Mouse (Mus musculus) adrenal gland, postnatal 14 days (tissue): ENCODE results near the gene Usp28. TPM values are rescaled to one million over a fixed set of nuclear protein-coding genes. Genes with fewer than 3 reads are reported as not detected.

Experiments
- DNase-seq: peaks from one replicate; pipeline ENCODE4 v3.0.0; 2021; ENCODE audit warnings: mixed read lengths
- total RNA-seq: library from RNA; stranded (reverse); gene quantifications from 2 replicates; pipeline ENCODE4 v1.2.3, GENCODE M21; 2021

Usp28 gene
- total RNA-seq, 1 experiment from 2014 or later, result 11.9 TPM

DNA sequence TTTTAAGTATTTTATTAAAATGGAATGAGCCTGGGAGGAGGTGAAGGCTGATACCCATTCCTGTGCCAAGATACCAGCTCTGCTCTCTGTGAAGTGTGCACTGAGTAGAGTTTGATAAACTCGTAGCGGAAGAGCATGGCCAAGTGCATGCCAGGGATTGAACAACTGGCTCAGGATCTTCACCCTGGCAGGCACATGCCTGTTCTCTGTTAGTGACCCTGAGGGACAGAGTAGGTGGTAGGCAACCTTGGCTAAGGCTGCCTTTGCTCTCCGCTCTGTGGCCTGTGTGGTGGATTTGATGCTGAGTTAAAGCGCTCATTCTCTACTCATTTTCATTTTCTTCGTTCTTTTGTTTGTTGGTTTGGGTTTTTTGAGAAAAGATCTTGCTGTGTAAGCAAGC, 36.1 kb downstream of the Usp28 start:
- DNase-seq, result no peak

DNA sequence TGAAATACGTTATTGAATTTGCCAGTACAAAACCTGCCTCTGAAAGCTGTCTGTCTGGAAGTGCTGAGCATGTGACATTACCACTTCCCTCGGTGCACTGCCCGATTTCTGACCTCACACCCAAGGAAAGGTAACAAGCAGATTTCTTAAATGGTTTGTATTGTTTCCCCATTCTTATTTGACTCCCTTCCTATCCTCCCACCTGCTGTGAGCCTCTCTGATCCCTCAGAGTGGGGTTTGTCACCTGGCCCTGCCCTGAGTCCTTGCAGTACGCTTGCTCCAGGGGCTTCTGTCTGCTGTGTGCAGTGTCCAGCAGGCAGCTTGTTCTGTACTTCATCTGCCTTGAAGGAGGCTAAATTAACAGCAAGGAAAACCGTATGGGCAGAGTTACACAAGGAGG, 38.8 kb downstream of the Usp28 start:
- DNase-seq, result no peak

DNA sequence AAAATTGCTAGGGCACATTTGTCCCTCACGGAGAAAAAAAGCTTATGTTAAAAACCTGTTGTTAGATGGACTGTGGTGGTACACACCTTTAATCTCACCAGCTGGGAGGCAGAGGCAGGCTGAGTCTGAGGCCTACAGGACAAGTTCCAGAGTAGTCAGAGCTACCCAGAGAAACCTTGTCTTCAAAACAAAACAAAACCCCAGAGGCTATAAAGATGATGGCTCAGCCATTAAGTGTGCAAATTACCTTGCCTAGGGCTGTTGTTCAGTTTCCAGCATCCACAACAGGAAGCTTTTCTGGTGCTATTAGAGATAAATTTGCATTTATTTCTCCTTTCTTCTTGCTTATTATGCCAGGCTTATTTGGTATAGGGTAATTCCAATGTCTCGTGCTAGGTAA, 39.4 kb downstream of the Usp28 start:
- no peak for DNase-seq

DNA sequence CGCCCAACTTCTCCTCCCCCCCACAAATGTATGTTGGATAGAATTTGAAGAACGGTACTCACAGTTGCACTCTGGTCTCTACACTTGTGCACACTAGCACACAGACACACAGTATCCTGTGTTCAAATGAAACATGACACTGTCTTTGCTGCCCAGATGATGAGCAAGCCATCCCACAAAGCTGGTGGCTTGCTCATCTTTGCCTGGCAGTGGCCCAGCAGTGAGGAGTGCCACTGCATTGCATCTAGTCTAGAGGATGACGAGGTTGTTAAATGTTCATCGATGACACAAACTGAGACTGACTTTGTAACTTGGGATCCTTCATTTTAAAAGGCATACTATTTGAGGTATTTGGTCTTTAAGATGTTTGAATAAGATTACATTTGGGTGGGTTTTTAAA, 49.6 kb downstream of the Usp28 start:
- peak; percentile 42 for DNase-seq

DNA sequence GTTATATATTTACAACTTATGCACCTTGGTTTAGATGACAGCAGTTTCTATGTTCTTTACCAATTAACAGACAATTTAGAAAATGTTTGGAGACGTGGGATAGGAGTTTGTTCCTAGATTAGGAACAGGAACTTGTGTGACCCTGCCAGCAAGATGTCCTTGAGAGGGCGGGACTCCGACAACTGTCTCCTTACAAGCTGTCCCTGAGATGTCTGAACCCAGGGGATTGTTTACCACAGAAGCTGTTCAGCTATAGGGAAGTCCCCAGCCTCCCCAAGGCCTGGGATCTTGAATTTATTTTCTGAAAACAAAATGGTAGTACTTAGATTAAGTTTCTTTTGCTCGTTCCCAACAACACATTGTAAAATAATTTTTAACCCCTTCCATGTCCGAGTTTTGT, 65.7 kb downstream of the Usp28 start:
- DNase-seq, result peak; percentile 30

DNA sequence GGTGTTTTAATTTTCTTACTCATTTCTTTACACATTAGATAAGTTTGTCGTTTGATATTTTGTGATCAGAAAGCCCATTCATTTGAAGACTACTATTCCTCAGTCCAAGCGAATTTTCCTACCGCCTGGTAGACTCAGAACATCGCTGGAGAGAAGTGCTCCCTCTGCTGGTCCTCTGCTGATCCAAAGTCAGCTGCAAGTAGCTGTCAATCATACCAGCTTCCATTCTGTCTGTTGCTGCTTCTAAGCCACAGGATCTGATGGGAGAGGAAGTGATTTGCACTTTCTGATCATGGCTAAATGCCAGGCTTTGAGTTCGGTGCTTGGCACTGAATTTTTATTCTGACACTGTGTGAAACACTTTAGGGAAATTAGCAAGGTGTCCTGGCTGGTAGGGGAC, 66.2 kb downstream of the Usp28 start:
- DNase-seq, result peak; percentile 79

DNA sequence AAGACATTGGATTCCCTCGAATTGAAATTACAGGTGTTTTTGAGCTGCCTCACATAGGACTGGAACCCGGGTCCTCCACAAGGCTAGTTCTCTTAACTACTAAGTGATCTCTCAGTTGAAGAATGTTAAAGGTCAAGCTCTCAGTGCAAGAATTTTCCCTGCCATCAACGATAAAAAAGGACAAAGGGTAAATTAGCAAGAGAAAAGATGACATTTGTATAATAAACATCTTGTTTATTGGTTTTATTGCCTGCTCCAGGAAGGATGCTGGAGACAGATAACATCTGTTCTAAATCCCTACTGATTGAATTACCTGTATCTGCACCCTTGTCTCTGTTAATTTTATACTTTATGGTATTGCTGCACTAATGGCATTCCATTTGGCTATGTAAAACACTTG, 68.9 kb downstream of the Usp28 start:
- DNase-seq, result no peak

DNA sequence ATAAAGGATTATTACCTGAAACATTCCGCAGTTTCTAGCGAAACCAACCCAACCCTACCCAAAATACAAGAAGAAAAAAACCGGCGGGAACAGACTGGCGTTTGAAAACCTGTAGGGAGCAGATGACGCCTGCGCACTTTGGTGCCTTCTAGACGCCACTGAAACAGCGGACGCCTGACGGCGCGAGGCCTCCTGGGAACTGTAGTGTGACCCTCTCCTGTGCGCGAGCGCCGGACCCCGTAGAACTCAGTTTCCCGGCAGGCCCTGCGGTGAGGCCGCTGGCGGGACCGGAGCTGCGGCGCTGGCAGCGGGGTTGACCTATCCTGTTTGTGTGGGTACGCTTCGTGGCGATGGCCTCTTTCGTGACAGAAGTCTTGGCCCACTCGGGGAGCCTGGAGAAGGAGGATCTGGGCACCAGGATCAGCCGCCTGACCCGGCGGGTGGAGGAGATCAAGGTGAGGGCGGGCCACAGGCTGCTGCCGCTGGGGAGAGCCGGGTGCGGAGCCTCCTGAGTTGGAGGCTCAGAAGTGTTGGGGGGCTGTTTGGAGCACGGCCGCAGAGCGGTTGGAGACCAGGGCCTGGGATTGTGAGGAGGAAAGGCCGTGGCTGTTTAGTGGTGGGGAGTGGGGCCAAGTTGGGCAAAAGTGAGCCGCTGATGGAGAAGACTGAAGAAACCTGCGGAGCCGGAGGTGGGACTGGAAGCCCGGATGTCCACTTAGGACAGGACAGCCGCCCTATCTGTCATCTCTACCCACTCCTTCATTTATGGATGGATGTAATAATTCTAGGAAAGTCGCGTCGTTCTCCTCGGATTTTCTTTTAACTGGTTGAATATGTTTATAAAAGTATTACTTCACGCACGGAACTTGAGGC, 70.4 kb downstream of the Usp28 start, which contains the start of gene Zw10:
Zw10 (plus strand) TSS at position 281 of the 873 bp plus-strand sequence.
- peak; percentile 97 for DNase-seq

DNA sequence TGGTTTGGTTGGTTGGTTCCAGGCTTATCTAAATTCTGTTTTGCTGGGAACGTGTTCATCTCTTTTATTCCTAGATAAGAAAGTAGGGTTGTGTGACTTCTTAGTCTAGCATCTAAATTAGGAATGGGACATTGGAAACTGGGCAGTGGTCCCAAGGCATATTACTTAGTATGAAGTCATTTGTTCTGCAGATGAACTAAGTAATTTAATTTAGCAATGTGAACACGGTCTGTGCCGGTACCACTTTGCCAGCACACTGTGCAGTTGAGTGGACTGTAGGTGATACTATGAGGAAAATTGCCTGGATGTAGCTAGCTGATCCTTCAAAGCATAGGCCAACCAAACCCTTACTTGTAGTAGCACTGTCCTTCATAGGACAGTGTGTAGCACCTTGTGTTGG, 91.7 kb downstream of the Usp28 start:
- no peak for DNase-seq

DNA sequence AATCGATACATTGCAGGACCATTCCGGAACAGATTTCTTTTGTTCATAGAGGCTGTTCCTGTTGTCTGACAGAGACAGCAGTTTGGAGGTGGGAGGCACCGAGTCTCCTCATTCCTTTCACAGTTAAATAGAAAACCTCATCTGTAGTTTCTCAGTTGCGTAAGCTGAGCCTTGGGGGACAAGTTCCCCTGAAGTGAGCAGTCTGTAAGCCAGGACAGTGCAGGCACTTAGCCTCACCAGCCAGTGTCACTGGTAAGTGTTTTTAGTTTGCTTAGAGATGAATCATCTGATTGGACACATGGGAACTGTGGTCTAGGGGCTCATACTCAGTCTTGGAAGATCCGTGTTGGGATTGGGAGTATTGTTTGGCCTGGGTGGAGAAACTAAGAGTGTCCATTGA, 95.9 kb downstream of the Usp28 start, which contains the start of gene Tmprss5:
Tmprss5 (plus strand) TSS at position 154 of the 400 bp plus-strand sequence.
- no peak for DNase-seq

DNA sequence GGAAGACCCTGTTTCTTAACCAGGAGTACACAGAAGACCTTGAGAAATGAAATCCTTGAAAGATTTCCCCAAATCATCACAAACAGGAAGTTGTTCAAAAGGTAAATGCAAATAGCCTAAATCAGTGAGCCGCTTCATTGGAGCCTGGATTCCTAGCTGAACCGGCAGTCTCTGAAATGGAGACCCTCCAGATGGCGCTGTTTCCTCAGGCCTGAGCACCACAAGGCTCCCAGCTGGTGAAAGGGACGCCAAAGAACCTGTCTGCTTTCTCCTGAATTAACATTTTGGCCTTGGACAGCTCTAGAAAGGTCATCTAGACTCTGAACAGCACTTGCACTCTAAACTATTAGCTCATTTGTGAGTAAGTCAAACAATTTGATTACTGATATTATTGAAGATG, 96.4 kb downstream of the Usp28 start:
- peak; percentile 86 for DNase-seq

DNA sequence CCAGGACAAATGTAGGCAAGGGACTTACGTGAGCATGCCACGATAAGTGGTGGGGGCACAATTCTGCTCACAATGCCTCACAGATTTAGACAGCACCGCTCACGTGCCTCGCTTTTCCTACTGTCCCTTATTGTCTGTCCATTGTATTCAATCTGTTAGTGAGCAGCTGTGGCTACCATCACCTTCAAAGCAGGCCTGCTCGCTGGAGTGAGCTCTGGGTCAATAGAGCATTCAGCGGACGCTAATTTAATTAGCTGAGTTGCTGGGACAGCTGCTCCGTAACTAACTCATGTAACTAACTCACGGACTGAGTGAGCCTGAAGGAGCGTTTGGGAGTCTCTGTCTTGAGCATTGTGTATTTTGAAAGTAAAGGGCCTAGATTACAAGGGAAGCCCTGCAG, 102.1 kb downstream of the Usp28 start:
- DNase-seq, result no peak

Other genes with a start within 250 kb of the Usp28 start
- gene Zbtb16, start 149.2 kb upstream of the Usp28 start, total RNA-seq, result 88.9 and 109 TPM in 2 replicates
- gene Htr3a, start 74.3 kb upstream of the Usp28 start, total RNA-seq, result 3.1 and 8.4 TPM in 2 replicates
- gene Htr3b, start 20.4 kb upstream of the Usp28 start, total RNA-seq, result 0.63 and 2.0 TPM in 2 replicates
- 16.0 and 19.2 TPM in 2 replicates for gene Zw10, start 70.2 kb downstream of the Usp28 start, total RNA-seq
- gene Tmprss5, start 95.9 kb downstream of the Usp28 start, total RNA-seq, result 0.83 TPM in 1 of 2 replicates, not detected in the other